Mouse (Mus musculus): ENCODE measurements around the gene Fbxw26. TPM values are rescaled to one million over a fixed set of nuclear protein-coding genes. Genes with fewer than 3 reads are reported as not detected.
A peak's percentile ranks its signal among the peaks of the same experiment; 100 is the strongest.
"Not testable (repeated sequence)": the region's sequence is repeated elsewhere in the genome, so short reads cannot be mapped to it uniquely, and the experiment has no call there.

Gene Fbxw26
- polyA plus RNA-seq (2012; rRNA removed): 0.56 and 0.77 TPM in 2 replicates

GRCm38 (mm10) chr9:109745989-109746388 lies at the start of gene Fbxw26:
Gene Fbxw26 (minus strand): TSS chr9:109746089.
- not testable (repeated sequence) for H3K4me1 ChIP-seq (ENCODE audit: control insufficient read depth, insufficient read depth, low read length); H3K4me3 ChIP-seq (ENCODE audit: control insufficient read depth, low read depth, low read length); H3K27me3 ChIP-seq (ENCODE audit: control insufficient read depth, insufficient read depth, low read length); H3K27ac ChIP-seq (ENCODE audit: control insufficient read depth, insufficient read depth, low read depth, low read length); H3K36me3 ChIP-seq (ENCODE audit: control insufficient read depth, insufficient read depth, low read length)

- Histone ChIP-seq H3K36me3 (ENCODE audit: control insufficient read depth, insufficient read depth, low read length) (no peaks in the 10 kb centered on the region), H3K27me3 (ENCODE audit: control insufficient read depth, insufficient read depth, low read length) (no peaks in the 10 kb centered on the region), H3K4me1 (ENCODE audit: control insufficient read depth, insufficient read depth, low read length) (no peaks in the 10 kb centered on the region), H3K4me3 (ENCODE audit: control insufficient read depth, low read depth, low read length) (no peak overlapping the region), H3K27ac (ENCODE audit: control insufficient read depth, insufficient read depth, low read depth, low read length) (no peak overlapping the region)
- TF ChIP-seq CTCF (IDR thresholded peaks at IDR 0.05; ENCODE audit: control insufficient read depth, insufficient read depth, insufficient replicate concordance, low read depth, low read length) (no peak), POLR2A (IDR thresholded peaks at IDR 0.05; ENCODE audit: control insufficient read depth, low read depth, low read length) (no peak)
Observed at GRCm38 (mm10) chr9:109795221-109795620, 49.3 kb upstream of the Fbxw26 start.

- not testable (repeated sequence) for H3K27ac ChIP-seq (ENCODE audit: control insufficient read depth, insufficient read depth, low read depth, low read length); H3K27me3 ChIP-seq (ENCODE audit: control insufficient read depth, insufficient read depth, low read length); H3K4me3 ChIP-seq (ENCODE audit: control insufficient read depth, low read depth, low read length); H3K36me3 ChIP-seq (ENCODE audit: control insufficient read depth, insufficient read depth, low read length); H3K4me1 ChIP-seq (ENCODE audit: control insufficient read depth, insufficient read depth, low read length)
Observed at GRCm38 (mm10) chr9:109790570-109790969, 44.7 kb upstream of the Fbxw26 start, which contains the start of gene Fbxw27. Gene Fbxw27 (minus strand): TSS chr9:109790670.

GRCm38 (mm10) chr9:109766841-109767240 lies 21.0 kb upstream of the Fbxw26 start:
- not testable (repeated sequence) for H3K4me3 ChIP-seq (ENCODE audit: control insufficient read depth, low read depth, low read length); H3K4me1 ChIP-seq (ENCODE audit: control insufficient read depth, insufficient read depth, low read length); H3K36me3 ChIP-seq (ENCODE audit: control insufficient read depth, insufficient read depth, low read length); H3K27ac ChIP-seq (ENCODE audit: control insufficient read depth, insufficient read depth, low read depth, low read length); H3K27me3 ChIP-seq (ENCODE audit: control insufficient read depth, insufficient read depth, low read length)

- H3K4me3 ChIP-seq (ENCODE audit: control insufficient read depth, low read depth, low read length); H3K27me3 ChIP-seq (ENCODE audit: control insufficient read depth, insufficient read depth, low read length); H3K4me1 ChIP-seq (ENCODE audit: control insufficient read depth, insufficient read depth, low read length); H3K36me3 ChIP-seq (ENCODE audit: control insufficient read depth, insufficient read depth, low read length); H3K27ac ChIP-seq (ENCODE audit: control insufficient read depth, insufficient read depth, low read depth, low read length): not testable (repeated sequence)
Observed at GRCm38 (mm10) chr9:109702600-109702999, 43.3 kb downstream of the Fbxw26 start, which contains the start of gene Fbxw18. Gene Fbxw18 (minus strand): TSS chr9:109702700.

- Histone ChIP-seq H3K4me1 (ENCODE audit: control insufficient read depth, insufficient read depth, low read length) (no peaks in the 10 kb centered on the region), H3K4me3 (ENCODE audit: control insufficient read depth, low read depth, low read length) (no peak overlapping the region), H3K27me3 (ENCODE audit: control insufficient read depth, insufficient read depth, low read length) (no peaks in the 10 kb centered on the region), H3K27ac (ENCODE audit: control insufficient read depth, insufficient read depth, low read depth, low read length) (no peak overlapping the region), H3K36me3 (ENCODE audit: control insufficient read depth, insufficient read depth, low read length) (no peaks in the 10 kb centered on the region)
- no peak for TF ChIP-seq POLR2A (IDR thresholded peaks at IDR 0.05; ENCODE audit: control insufficient read depth, low read depth, low read length)
- peak; percentile 40; the same call in 1 of the 2 replicates for TF ChIP-seq CTCF (IDR thresholded peaks at IDR 0.05; ENCODE audit: control insufficient read depth, insufficient read depth, insufficient replicate concordance, low read depth, low read length)
Observed at GRCm38 (mm10) chr9:109685299-109685698, 60.6 kb downstream of the Fbxw26 start.

Other genes starting within 250 kb of the Fbxw26 start
- gene Fbxw15, start 177.8 kb downstream of the Fbxw26 start, polyA plus RNA-seq (2012; rRNA removed): 0.19 TPM in 1 of 2 replicates, not detected in the other
- gene Fbxw24, start 120.0 kb downstream of the Fbxw26 start, polyA plus RNA-seq (2012; rRNA removed): not detected in 2 replicates
- not detected in 2 replicates for gene Fbxw25, start 81.4 kb downstream of the Fbxw26 start, polyA plus RNA-seq (2012; rRNA removed)
- gene Fbxw18, start 43.4 kb downstream of the Fbxw26 start, polyA plus RNA-seq (2012; rRNA removed): 2.3 and 2.8 TPM in 2 replicates
- 28.1 and 37.2 TPM in 2 replicates for gene Fbxw27, start 44.6 kb upstream of the Fbxw26 start, polyA plus RNA-seq (2012; rRNA removed)
- 0.58 and 286 TPM in 2 replicates for gene Spink8, start 66.2 kb upstream of the Fbxw26 start, polyA plus RNA-seq (2012; rRNA removed)
- 159 and 176 TPM in 2 replicates for gene Nme6, start 86.7 kb upstream of the Fbxw26 start, polyA plus RNA-seq (2012; rRNA removed)
- gene Camp, start 103.5 kb upstream of the Fbxw26 start, polyA plus RNA-seq (2012; rRNA removed): not detected in 2 replicates
- gene Cdc25a, start 129.5 kb upstream of the Fbxw26 start, polyA plus RNA-seq (2012; rRNA removed): 25.1 and 26.0 TPM in 2 replicates
- 282 and 295 TPM in 2 replicates for gene Map4, start 185.4 kb upstream of the Fbxw26 start, polyA plus RNA-seq (2012; rRNA removed)